Mouse (Mus musculus): ENCODE results near the gene Dlx3.

DNA sequence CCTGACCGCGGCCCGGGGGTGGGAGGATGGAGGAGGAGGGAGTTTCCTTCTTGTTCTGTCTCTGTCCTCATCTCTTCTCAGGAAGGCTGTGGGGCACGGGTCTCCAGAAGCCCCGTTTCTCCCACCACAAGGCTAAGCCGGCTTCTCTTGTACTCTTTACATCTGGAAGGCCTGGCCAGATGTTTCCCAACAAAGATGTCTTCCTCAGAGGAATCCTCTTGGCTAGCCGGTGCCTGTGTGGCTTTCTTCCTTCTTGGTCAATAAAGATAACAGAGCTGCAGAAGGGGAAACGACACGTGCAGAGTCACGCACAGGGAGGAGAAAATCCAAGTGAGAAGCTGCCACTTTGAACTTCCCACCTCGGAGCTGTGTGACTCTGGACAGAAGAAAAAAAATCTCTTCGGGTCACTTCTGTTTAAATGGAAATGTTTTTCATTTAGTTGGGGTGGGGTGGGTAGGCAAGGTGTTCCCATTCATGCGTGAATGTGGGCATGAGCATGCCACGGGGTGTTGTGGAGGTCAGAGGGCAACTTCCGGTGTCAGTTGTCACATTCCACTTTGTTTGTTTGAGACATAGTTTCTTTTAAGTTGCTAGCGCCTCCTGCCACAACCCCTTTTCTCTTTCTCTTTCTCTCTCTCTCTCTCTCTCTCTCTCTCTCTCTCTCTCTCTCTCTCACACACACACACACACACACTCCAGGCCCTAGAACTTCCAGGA, 18.7 kb upstream of the Dlx3 start:
- TF ChIP-seq CTCF (IDR thresholded peaks at IDR 0.05; ENCODE audit: low read depth) = no peak
- no peak for TF ChIP-seq EP300 (IDR thresholded peaks at IDR 0.05; ENCODE audit: low read depth)

Measured in liver, embryonic 14.5 days (tissue).